Mouse (Mus musculus) gonadal fat pad, adult 2 months (tissue): Measurements from ENCODE around the gene Ccr7. TPM values are rescaled to one million over a fixed set of nuclear protein-coding genes. Genes with fewer than 3 reads are reported as not detected.

Source experiments
- DNase-seq: peaks from one replicate; pipeline ENCODE4 v3.0.0-alpha.2; 2012; ENCODE audit warnings: low read depth
- polyA plus RNA-seq: library from polyadenylated mRNA; depleted of rRNA; stranded (reverse); fragments of >200 nt; gene quantifications from 2 replicates; pipeline ENCODE4 v1.2.3, GENCODE M21; 2012; rRNA removed

The Ccr7 gene
- 0.61 and 1.7 TPM in 2 replicates for polyA plus RNA-seq

- no peak for DNase-seq
Observed at GRCm38 (mm10) chr11:99154987-99155641, at the start of gene Ccr7. Gene Ccr7 (minus strand): TSS chr11:99155077.

DNA sequence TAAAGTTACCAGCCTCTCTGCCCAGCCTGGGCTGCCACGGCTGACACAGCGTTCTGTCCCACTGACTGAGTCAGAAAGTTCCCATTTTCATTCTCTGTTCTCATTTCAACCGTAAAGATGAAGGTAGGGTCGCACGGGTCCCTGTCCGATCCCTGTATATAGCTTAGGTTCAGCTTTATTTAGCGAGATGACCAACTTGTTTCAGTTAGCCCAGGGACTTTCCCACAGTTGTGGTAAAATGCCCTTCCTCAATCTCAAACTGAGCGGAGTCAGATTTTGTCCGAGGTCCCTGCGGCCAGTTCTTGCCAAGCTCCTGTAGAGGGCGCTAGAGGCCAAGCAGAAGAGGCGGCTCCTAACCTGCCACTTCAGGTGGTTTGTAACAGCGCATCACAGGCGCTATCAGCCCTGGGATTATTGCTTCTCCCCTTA is 34.3 kb upstream of the Ccr7 start:
- DNase-seq: no peak

GRCm38 (mm10) chr11:99187348-99187747 is 32.5 kb upstream of the Ccr7 start:
- no peak for DNase-seq

DNA sequence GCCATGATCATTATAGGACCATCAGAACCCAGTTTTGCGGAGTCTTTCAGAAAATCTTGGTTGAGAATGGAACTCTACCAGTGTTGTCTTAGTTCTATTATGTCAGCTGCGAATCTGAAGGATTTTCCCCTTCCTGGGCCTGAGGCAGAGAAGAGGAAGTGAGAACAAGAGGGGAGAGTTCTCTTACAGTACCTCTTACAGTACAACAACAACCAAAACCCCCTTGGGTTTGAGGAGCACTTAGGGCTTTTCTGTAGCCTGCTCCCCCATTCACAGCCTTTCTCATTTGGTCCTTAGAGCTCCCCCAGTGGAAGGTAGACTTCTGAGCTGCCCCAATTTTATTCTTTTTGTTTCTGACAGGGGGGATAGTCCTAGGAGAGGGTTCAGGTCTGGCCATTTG is 32.0 kb upstream of the Ccr7 start:
- no peak for DNase-seq

DNA sequence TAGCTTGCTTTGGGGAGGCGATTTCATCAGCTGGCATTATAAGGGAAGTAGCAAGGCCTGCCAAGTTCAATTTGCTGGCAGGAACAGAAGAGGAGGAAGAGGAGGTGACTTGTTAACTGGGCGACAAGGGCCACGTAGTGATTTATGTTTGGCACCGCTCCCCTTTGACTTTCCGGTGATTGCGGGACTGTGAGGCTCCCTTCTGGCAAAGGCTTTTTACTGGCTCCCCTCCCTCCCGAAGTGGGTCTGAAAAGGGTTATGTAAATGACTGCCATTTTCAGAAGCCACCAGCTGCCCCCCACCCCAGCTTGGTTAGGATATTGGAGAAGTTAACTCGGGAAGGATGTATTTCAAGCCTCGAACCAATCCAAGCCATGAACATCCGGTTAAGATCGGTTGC is 27.7 kb upstream of the Ccr7 start:
- DNase-seq: no peak

DNA sequence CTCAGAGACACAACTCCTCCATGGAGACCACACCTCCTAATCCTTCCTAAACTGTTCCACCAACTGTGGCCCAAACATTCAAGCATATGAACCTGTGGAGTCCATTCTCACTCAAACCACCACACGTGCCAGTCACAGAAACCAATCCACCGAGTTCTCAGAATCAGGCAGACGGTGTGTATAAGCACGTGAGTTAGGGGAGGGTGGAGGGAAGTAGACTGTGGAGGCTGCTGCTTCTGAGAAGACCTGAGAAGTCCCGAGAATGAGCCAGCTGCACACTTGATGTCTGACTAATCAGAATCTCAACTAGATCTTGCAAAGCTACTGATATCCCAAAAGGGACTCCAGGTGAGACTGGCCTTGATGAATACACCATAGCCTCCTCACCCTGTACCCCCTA is 25.2 kb upstream of the Ccr7 start:
- DNase-seq: no peak

DNA sequence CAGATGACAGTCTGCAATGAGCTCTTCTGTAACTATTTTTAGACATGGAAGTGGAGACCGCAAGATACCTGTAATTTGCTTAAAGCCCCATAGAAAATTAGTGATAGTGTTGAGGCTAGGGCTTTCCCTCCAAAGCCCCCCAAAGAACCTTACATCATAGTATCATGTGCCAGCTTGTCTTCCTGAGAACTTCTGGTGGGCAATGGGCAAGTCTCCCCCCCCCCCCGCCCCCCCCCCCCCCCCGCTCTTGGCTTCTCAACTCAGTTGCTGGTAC is 23.0 kb upstream of the Ccr7 start:
- no peak for DNase-seq

DNA sequence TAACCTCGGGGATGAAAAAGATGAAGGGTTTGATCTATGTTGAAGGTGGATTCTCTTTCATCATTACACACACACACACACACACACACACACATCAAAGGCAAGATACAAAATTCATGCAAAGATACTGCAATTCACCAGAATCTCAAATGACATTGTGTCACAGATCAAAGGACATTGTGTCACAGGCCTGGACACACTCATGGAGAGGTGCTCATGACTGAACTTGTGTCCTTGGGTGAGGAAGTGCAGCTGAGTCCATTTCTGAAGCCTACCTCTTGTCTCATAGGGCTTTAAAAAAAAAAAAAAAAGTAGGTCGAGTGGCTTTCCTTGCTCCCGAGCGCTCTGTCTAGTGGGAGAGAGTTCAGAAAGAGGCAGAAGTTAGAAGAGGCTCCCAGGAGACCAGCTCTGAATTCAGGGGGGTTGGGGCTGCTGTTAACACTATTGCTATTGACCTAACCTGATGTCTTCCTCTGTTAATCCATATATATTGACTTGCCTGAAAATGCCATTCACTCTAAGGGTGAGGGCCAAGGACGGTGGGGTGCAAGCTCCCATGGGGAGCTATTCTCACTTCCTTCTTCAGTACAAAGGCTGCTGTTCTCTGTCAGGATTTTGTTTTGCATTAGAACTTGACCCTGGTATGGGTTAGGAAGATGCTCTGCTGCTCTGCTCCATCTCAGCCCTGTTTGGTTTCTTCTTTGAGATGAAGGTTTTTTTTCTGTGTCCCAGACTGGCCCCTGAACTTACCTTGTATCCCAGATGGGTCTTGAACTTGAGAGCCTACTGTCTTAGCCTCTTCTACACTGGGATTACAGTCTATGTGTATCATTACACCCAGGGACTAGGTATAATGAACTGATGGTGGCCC is 22.4 kb upstream of the Ccr7 start:
- no peak for DNase-seq

- no peak for DNase-seq
Observed at GRCm38 (mm10) chr11:99172002-99172401, 17.1 kb upstream of the Ccr7 start.

DNA sequence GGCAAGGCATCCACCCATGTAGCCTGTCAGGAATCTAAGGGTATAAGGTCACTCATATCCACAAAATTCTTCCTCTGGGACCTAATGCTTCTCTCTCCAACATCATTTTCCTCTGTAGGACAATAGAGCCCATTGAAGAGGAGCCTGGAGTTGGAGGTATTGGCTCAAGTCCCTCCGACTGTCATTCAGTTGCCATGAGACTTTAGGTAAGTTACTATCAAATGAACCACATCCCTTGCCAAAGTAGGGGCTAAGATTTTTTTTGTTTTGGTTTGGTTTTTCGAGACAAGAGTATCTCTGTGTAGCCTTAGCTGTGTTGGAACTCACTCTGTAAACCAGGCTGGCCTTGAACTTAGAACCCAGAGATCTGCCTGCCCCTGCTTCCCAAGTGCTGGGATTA is 16.6 kb upstream of the Ccr7 start:
- no peak for DNase-seq

GRCm38 (mm10) chr11:99170547-99171267 is 15.8 kb upstream of the Ccr7 start:
- peak; percentile 42 for DNase-seq

- no peak for DNase-seq
Observed at GRCm38 (mm10) chr11:99170005-99170404, 15.1 kb upstream of the Ccr7 start.

GRCm38 (mm10) chr11:99169438-99169837 is 14.6 kb upstream of the Ccr7 start:
- DNase-seq: no peak

DNA sequence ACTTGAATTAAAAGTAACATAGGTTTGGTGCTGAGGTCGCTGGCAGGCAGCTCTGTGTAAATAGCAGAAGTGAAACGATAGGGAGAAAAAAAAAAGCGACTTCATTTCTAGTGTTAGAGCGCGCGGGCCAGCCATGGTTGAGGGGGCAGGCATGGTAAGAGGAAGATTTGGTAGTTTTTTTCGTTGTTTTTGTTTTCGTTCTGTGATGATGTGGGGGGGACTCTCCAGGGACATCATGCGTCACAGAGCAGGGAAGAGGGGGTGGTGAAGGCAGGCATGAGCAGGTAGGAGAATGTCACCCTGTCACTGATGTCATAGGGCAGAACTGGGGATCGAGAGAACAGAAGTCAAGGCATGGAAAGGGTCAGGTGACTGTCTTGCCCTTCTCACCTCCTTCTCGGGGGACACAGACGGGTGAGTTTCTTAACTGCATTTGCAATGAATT is 13.2 kb upstream of the Ccr7 start:
- DNase-seq: no peak

GRCm38 (mm10) chr11:99167576-99167975 is 12.7 kb upstream of the Ccr7 start:
- no peak for DNase-seq

DNA sequence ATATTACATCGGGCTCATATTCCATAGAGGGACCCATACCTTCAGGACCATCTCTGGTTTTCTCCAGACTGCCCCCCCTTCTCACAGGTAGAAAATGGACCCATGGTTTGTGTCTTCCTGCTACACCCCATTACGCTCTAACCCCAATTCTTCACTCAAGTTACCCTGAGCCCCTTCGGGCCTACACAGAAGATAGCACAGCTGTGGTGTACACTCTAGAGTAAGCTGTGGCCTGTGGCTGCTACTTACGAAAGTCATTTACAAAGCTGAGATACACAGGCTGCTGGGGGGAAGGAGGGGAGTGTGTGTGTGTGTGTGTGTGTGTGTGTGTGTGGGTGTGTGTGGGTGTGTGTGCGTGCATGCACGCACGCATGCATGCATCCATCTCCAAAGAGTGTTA is 11.4 kb upstream of the Ccr7 start:
- DNase-seq: no peak

- DNase-seq: no peak
Observed at GRCm38 (mm10) chr11:99165031-99165752, 10.3 kb upstream of the Ccr7 start.

DNA sequence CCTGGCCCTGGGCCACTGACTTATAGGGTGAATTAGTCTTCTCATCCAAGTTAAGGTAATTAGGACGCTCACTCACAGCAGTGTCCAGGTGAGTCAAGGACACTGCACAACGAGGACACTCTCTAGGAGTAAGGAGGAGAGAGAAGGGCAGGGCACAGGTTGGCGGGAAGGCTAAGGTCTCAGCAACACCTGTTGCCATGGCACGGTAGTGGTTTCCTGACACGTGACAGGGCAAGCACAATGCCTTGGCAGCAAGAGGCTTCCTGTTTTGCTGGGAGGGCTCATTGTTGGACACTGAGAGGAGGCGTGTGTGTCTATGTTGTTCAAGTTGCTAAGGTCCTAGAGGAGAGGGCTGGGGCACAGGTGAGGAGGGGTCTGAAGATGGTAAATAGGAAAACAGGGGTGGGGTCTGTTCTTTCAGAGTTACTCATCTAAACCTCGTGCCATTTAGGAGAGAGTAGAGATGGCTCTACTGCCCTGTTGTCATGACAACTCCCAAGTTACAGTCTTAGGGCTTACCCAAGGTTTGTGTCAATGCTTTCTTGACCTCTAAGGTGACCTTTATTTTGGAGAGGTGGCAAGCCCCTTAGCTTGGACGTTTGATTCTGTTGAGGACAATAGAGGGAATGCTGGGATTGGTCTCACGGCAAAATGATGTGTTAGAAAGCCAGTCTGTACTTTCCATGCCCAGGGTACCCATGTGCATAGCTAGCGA is 8.3 kb upstream of the Ccr7 start:
- DNase-seq: no peak

- no peak for DNase-seq
Observed at GRCm38 (mm10) chr11:99161648-99162047, 6.8 kb upstream of the Ccr7 start.

DNA sequence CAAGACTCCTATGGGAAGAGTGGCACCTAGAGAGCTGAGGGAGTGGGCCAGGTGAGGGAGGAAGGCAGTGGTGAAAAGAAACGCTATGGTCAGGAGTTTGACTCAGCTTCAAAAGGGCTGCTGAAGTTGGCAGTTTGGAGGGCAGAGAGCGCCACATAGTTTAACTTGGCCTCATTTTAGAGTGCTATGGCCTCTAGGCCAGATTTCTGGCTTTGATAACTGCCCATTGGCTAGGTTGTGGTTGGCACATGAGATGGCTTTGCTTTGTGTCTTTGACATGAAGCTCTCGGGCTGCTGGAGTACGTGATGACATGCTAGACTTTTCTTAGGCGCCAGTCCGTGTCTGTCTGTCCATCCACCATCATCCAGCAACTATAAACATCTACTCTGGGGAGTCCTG is 5.4 kb upstream of the Ccr7 start:
- DNase-seq: no peak

- DNase-seq: no peak
Observed at GRCm38 (mm10) chr11:99155817-99156216, 940 bp upstream of the Ccr7 start.
